Mouse (Mus musculus): ENCODE results near the gene Dcaf8.

The Dcaf8 gene

GRCm38 (mm10) chr1:172194435-172194834, 46.6 kb downstream of the Dcaf8 start:
- DNase-seq (ENCODE audit: low spot score in 2 of 2), result no peak

DNA sequence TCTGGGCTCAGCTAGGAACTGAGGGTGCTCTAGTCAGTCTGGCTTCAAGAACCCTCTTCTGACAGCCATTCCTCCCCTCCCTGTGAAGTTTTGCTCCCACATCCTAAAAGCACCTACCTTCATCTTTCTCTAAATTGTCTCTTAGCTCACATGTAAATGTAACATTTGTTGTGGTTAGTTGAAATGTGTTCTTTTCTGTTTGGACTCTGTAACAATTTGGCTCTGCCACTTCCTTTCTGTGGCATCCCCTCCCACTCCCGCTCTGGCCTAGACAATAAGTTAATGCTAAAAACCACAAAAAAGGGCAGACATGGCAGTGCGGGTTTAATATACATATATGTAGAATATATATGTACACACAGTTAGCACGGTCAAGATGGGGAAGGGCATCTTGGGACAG, 49.3 kb downstream of the Dcaf8 start:
- DNase-seq (ENCODE audit: low spot score in 2 of 2), result no peak

DNA sequence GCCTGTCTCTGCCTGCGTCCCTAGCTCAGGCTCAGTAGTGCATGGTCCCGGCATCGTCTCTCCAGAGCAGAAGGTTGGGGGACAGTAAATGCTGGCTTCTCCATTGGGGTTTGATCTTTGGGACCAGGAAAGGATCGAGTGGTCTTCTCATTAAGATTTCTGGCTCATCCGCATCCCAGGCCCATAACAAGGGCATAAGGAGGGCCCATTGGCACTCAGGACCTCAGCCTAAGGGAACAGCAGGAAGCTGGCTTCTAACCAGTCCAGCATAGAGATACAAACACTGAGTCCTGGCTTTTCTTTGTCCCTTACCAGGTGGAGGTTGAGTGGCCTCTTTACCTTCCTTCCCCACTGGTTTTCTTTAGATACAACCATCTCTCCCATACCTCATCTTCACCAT, 50.0 kb downstream of the Dcaf8 start:
- no peak for DNase-seq (ENCODE audit: low spot score in 2 of 2)

- DNase-seq (ENCODE audit: low spot score in 2 of 2), result no peak
Observed at GRCm38 (mm10) chr1:172198316-172198715, 50.4 kb downstream of the Dcaf8 start.

DNA sequence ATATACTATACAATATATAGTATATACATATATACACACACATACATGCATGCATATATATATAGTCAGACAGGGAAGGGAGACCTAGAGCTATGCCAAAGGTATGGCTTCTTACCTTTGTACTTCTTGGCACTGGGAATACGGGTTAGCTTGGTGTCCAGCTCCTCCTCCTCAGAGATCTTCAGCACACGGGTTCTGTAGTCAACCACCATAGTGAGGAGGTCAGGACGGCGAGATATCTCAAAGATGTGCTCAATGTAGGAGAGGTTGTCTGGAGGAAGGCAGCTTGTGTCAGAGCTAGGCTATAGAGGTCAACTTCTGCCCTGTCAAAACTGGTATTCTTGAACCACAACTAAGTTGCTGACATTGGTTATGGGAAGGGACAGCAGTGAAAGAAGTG, 51.1 kb downstream of the Dcaf8 start:
- no peak for DNase-seq (ENCODE audit: low spot score in 2 of 2)

- no peak for DNase-seq (ENCODE audit: low spot score in 2 of 2)
Observed at GRCm38 (mm10) chr1:172200161-172200560, 52.3 kb downstream of the Dcaf8 start.

GRCm38 (mm10) chr1:172200871-172201447, 53.1 kb downstream of the Dcaf8 start:
- DNase-seq (ENCODE audit: low spot score in 2 of 2), result peak; percentile 66 to 69

DNA sequence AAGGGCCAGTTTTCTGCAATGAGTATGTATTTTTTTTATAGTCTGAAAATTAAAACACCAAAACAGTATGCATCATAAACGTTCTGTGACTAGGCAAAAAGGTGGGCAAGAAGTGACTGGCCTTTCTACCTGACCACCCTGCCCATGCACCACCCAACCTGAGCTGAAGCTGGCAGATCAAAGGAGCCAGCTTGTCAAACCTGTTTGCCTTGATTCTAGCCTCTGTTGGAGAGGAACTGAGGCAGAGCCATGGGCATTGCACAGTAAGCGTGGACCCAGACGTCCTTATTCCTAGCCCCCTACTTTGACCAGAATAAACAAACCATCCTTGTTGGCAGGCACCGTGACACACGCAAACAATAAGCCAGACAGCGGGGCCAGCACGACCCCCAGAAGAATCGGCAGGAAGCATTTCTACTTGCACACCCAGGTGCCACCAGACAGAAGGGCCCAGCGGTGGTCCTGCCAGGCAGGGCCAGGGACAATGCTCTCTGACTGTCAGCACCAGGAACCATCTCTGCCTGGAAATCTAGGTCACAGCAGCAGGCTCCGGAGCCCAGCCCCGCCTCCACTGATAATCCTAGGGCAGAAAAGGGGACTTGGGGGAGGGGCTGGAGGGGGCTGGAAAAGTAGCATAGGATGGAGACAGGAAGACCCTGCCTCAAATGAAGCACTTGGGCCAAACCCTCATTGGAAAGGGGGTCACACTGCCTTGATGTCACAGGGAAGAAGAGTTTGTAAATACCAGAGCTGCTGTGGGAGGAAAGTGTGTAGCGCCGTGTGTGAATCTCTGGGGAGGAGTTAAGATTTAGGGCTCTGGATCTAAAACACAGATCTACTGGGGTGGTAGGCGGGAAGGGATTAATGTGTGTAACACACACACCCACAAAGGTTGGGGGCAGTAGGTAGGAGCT, 54.3 kb downstream of the Dcaf8 start:
- DNase-seq (ENCODE audit: low spot score in 2 of 2), result no peak

DNA sequence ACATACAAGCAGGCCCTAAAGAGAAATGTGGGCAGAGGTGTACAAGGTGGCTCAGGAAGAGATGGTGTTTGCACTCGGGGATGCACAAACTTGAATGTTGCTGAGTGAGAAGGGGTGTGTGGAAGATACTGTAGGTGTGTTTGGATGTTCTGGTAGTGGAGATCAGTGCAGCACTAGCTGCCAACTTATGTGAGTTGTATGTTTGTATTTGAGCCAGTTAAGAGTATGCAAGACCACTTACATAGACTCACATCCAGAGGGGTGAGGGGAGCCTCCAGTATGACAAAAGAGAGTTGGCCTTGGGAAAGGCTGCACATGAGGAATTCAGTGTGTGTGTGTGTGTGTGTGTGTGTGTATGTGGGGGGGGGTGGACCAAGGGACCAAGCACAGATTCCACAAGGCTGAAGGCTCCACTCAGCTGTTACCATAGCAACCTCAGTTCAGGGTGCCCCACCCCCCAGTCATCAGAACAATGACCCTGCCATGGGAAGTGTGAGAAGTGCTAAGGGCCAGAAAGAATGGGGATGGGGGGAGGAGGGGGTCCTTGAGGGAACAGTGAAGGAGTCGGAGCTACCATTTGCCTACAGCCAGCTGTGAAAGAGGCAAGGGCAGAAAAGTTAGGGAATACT, 55.1 kb downstream of the Dcaf8 start:
- no peak for DNase-seq (ENCODE audit: low spot score in 2 of 2)

GRCm38 (mm10) chr1:172203566-172203965, 55.7 kb downstream of the Dcaf8 start:
- DNase-seq (ENCODE audit: low spot score in 2 of 2), result no peak

DNA sequence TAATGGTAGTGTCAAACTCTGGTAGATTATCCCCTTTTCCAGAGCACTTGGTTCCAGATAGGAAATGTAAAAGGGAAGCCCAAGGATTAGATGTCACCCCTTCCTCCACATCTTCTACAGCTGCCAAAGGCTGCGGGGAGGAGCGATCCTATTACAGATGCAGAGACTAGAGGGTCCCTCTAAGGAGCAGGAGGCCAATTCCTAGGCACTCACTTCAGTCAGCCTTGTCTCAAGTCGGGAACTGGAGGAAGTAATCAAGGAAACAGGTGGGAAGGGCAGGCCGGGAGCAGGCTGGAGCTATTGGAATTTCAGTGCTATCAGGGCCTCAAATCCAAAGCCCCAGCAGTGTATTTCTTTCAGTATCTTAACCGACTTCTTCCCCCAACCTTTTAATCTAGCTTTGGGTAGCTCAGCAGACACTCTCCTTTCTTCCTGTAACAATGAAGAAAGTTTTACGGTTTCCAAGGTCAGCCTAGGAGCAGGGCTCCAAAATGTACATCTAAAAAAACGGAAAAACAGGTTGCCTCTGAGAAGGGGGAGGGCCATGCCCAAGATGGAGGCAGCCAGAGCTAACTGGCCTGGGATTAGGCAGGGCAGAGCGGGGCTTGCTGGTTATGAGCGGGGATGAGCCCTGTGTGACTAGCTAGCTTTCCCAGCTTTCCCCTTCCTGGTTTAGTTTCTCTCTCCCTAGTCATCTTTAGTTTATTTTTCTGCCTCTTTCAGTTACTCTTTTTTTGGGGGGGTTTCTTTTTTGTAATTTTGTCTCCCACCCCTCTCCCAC, 56.3 kb downstream of the Dcaf8 start:
- DNase-seq (ENCODE audit: low spot score in 2 of 2), result no peak

GRCm38 (mm10) chr1:172204814-172205740, 57.2 kb downstream of the Dcaf8 start:
- DNase-seq (ENCODE audit: low spot score in 2 of 2), result no peak

- DNase-seq (ENCODE audit: low spot score in 2 of 2), result no peak
Observed at GRCm38 (mm10) chr1:172205741-172206087, 57.8 kb downstream of the Dcaf8 start.

GRCm38 (mm10) chr1:172206141-172206917, 58.4 kb downstream of the Dcaf8 start, which contains the start of gene Pea15a:
Gene Pea15a, minus strand, starts transcription at chr1:172206804.
- DNase-seq (ENCODE audit: low spot score in 2 of 2), result peak; percentile 74

- no peak for DNase-seq (ENCODE audit: low spot score in 2 of 2)
Observed at GRCm38 (mm10) chr1:172207111-172207584, 59.3 kb downstream of the Dcaf8 start.

GRCm38 (mm10) chr1:172212776-172213175, 64.9 kb downstream of the Dcaf8 start:
- no peak for DNase-seq (ENCODE audit: low spot score in 2 of 2)

- no peak for DNase-seq (ENCODE audit: low spot score in 2 of 2)
Observed at GRCm38 (mm10) chr1:172213771-172214170, 65.9 kb downstream of the Dcaf8 start.

- DNase-seq (ENCODE audit: low spot score in 2 of 2), result no peak
Observed at GRCm38 (mm10) chr1:172214748-172215147, 66.9 kb downstream of the Dcaf8 start.

DNA sequence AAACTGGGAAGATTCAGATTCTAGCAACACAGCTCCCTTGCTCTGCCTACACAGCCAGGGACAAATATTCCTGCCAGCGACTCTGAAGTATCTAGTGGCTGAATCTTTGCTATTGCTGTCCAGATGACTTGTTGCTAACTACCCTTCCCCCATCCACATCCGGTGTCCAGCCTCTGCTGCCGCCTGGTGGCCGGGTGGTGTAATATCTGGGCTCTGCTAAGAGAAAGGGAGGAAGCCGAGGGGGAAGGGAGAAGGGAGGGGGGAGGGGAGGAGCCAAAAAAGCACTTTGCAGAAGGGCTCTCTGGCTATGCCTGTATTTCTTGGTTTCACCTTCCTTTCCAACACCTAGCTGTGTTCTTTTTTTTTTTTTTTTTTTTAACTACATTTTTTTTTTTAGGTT, 69.3 kb downstream of the Dcaf8 start:
- peak; percentile 80 to 82 for DNase-seq (ENCODE audit: low spot score in 2 of 2)

All from right cerebral cortex, postnatal 36 days (tissue).